Mouse (Mus musculus): ENCODE measurements around the gene Tceal3. TPM values are rescaled to one million over a fixed set of nuclear protein-coding genes. Genes with fewer than 3 reads are reported as not detected.
"Not testable (repeated sequence)": the region's sequence is repeated elsewhere in the genome, so short reads cannot be mapped to it uniquely, and the experiment has no call there.

Gene Tceal3
- polyA plus RNA-seq, 1 experiment from 2014 or later = 1.2 TPM

DNA sequence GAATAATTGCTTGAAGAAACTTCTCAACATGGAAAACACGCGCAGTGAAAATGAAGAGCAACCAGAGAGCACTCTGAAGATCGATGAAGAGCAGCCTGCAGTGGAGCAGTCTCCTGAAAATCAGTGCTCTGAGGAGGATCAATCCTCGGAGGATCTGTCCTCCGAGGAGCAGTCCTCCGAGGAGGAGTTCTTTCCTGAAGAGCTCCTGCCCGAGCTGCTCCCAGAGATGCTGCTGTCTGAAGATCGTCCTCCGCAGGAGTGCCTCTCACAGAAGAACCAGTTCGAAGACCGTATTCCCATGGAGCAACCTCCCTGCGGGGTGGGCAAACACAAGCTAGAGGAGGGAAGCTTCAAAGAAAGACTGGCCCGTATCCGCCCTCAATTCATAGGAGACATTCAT is 118.1 kb downstream of the Tceal3 start:
- H3K4me1 ChIP-seq = no peaks in the 10 kb centered on the region
- H3K9ac ChIP-seq = peak overlapping the region; percentile 41; the same call in 1 of the 2 replicates
- ATAC-seq = no peak

DNA sequence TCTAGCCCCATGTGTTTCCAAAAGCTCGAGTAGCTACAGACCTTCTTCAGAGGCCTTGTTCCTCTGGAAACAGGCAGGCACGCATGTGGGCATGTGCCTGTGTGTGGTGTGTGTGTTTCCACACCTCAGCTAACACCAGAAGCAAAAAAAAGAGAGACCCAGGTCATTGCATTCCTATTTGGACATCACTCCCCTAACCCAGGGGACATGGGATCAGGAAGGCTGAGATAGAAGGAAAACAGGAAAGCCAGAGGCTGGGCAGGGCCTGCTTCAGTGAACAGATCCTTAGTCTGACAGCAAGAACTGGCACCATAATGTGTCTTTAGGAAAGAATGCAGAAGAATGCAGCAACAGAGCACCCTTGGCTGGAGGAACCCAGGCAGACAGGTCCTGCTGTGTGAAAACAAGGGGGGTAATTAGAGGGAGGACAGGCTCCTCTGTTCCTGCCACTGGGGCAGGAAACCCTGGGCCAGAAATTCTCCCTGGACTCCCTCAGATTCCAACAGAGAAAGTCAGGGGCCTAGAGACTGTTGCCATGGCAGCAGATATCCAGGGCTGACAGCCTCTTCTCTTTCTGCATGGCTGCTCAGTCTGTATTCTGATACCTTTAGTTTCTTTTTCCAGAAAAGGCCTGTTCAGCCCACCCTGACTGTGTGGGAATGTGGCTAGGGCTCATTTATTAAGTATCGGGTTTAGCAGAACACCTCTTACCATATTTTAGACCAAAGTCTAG is 124.3 kb downstream of the Tceal3 start:
- not testable (repeated sequence) for ATAC-seq; H3K36me3 ChIP-seq; H3K9me3 ChIP-seq (replicated peaks); H3K27ac ChIP-seq; H3K9ac ChIP-seq; H3K4me1 ChIP-seq; H3K27me3 ChIP-seq (replicated peaks); H3K4me2 ChIP-seq; H3K4me3 ChIP-seq
- WGBS (ENCODE audit: insufficient replicate concordance) = 66% methylated on average over 3 of the region's 3 CpGs

More for the DNA sequence above, 118.1 kb downstream of the Tceal3 start:
- Histone ChIP-seq H3K9me3 (replicated peaks) (no peaks in the 10 kb centered on the region), H3K27me3 (replicated peaks) (no peaks in the 10 kb centered on the region), H3K4me3 (peak overlapping the region; percentile 54), H3K27ac (no peak overlapping the region), H3K36me3 (no peaks in the 10 kb centered on the region), H3K4me2 (peak overlapping the region; percentile 65)
- 17% methylated on average over 14 of the region's 14 CpGs for WGBS (ENCODE audit: insufficient replicate concordance)

Other genes starting within 250 kb of the Tceal3 start
- not detected in 2 replicates for gene Kir3dl1, start 72.8 kb upstream of the Tceal3 start, polyA plus RNA-seq (2016; fragmentation: Nextera tagmentation; extraction: Ambion mirVana)
- gene Kir3dl2, start 46.8 kb upstream of the Tceal3 start, polyA plus RNA-seq (2016; fragmentation: Nextera tagmentation; extraction: Ambion mirVana) = not detected in 2 replicates
- 1.0 and 1.4 TPM in 2 replicates for gene Tceal1, start 117.1 kb downstream of the Tceal3 start, polyA plus RNA-seq (2016; fragmentation: Nextera tagmentation; extraction: Ambion mirVana)
- 261 and 263 TPM in 2 replicates for gene Morf4l2, start 152.8 kb downstream of the Tceal3 start, polyA plus RNA-seq (2016; fragmentation: Nextera tagmentation; extraction: Ambion mirVana)
- gene Glra4, start 189.3 kb downstream of the Tceal3 start, polyA plus RNA-seq (2016; fragmentation: Nextera tagmentation; extraction: Ambion mirVana) = not detected in 2 replicates
- 0.91 and 1.0 TPM in 2 replicates for gene Plp1, start 231.8 kb downstream of the Tceal3 start, polyA plus RNA-seq (2016; fragmentation: Nextera tagmentation; extraction: Ambion mirVana)

All from liver, embryonic 12.5 days (tissue).